Mouse (Mus musculus) heart, postnatal 0 days (tissue): ENCODE results near the gene Senp1.

Source experiments
- CTCF ChIP-seq: IDR thresholded peaks from 2 replicates; pipeline ENCODE4 v1.5.1; 2016; ENCODE audit warnings: antibody characterized with exemption, control low read depth, low read depth
- EP300 ChIP-seq: IDR thresholded peaks from 2 replicates; pipeline ENCODE4 v1.6.1; 2016; ENCODE audit warnings: antibody characterized with exemption, low read depth

GRCm38 (mm10) chr15:98134034-98134433 lies 40.5 kb upstream of the Senp1 start:
- no peak for TF ChIP-seq CTCF
- no peak for TF ChIP-seq EP300
